Comparison of ENCODE assay signal across 8 mouse cellular contexts in the genomic region with DNA sequence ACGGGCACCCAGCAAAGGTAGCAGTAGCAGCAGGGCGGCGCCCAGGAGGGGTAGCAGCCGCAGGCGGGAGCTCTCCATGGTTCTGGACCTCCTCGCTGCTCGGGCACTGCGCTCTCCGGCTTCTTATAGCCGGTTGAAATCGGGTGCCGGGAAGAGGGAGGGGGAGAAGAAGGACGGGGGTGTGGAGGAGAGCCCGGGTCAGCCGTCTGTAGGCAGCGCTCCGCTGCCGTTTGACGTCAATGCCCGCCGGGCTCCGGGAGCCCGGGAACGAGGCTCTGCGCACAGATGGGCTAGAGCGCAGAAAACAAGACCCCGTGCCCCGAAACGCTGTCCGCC. TPM values are rescaled to one million over a fixed set of nuclear protein-coding genes. Genes with fewer than 3 reads are reported as not detected.
DNase-seq lines count a peak whose midpoint lies in the region; ATAC-seq and TF ChIP-seq lines count a peak whose summit lies in the region.

No protein-coding gene starts in this region.

- no peaks in the 10 kb centered on the region for H3K36me3 ChIP-seq in ES-E14 (ENCODE audit: control insufficient read depth, insufficient read depth, low read length, poor library complexity, severe bottlenecking)
- no peaks in the 10 kb centered on the region for H3K36me3 ChIP-seq in embryonic facial prominence, embryonic 11.5 days (replicated peaks; ENCODE audit: control insufficient read depth, insufficient read depth, low read depth, low read length)
- H3K36me3 ChIP-seq in limb, embryonic 12.5 days = no peaks in the 10 kb centered on the region
- no peaks in the 10 kb centered on the region for H3K36me3 ChIP-seq in neural tube, embryonic 11.5 days (ENCODE audit: control insufficient read depth, insufficient read depth, low read length)

- in situ Hi-C loops in ES-E14 (cut with MboI; ENCODE audit: low sequenced_read_pairs in 2 of 2, unreplicated experiment in 2 of 2) = no loop called here

- H3K4me2 ChIP-seq in embryonic facial prominence, embryonic 11.5 days (ENCODE audit: low read depth, low read length) = peak overlapping the region; percentile 43
- H3K4me2 ChIP-seq in limb, embryonic 12.5 days = peak overlapping the region; percentile 44
- peak overlapping the region; percentile 53 for H3K4me2 ChIP-seq in neural tube, embryonic 11.5 days (ENCODE audit: low read depth)

- no peaks in the 10 kb centered on the region for H3K4me1 ChIP-seq in ES-E14 (ENCODE audit: control insufficient read depth in 2 of 2, insufficient read depth in 2 of 2, low read length in 2 of 2, poor library complexity in 1 of 2)
- no peaks in the 10 kb centered on the region for H3K4me1 ChIP-seq in embryonic facial prominence, embryonic 11.5 days (ENCODE audit: control insufficient read depth, insufficient read depth, low read length)
- H3K4me1 ChIP-seq in limb, embryonic 12.5 days (replicated peaks) = peaks cover 10% of the 10 kb centered on the region
- H3K4me1 ChIP-seq in neural tube, embryonic 11.5 days (ENCODE audit: control insufficient read depth, insufficient read depth, low read length) = no peaks in the 10 kb centered on the region

- no peak overlapping the region for H3K27ac ChIP-seq in ES-E14 (ENCODE audit: insufficient read depth, low read depth, low read length, poor library complexity, severe bottlenecking)
- no peak overlapping the region for H3K27ac ChIP-seq in embryonic facial prominence, embryonic 11.5 days (replicated peaks; ENCODE audit: low read depth, low read length)
- H3K27ac ChIP-seq in limb, embryonic 12.5 days = no peak overlapping the region
- H3K27ac ChIP-seq in neural tube, embryonic 11.5 days (ENCODE audit: low read depth, low read length) = no peak overlapping the region

- DNase-seq in frontal cortex, postnatal 36 days (ENCODE audit: low spot score in 2 of 2) = peak; percentile 4 to 5
- DNase-seq in frontal cortex, postnatal 14 days (ENCODE audit: low spot score in 2 of 2) = no peak
- DNase-seq in ES-E14 (ENCODE audit: low read depth, low spot score) = peak; percentile 64
- peak; percentile 87 for DNase-seq in embryonic facial prominence, embryonic 11.5 days (ENCODE audit: low spot score)
- DNase-seq in heart, postnatal 4 days = peak; percentile 84
- DNase-seq in neural tube, embryonic 11.5 days (ENCODE audit: low spot score) = peak; percentile 75

- no peaks in the 10 kb centered on the region for H3K9me3 ChIP-seq in ES-E14 (ENCODE audit: control insufficient read depth, insufficient read depth, low read depth, low read length)
- H3K9me3 ChIP-seq in embryonic facial prominence, embryonic 11.5 days (replicated peaks; ENCODE audit: control insufficient read depth, low read length) = no peaks in the 10 kb centered on the region
- H3K9me3 ChIP-seq in limb, embryonic 12.5 days = no peaks in the 10 kb centered on the region
- H3K9me3 ChIP-seq in neural tube, embryonic 11.5 days (ENCODE audit: control insufficient read depth, low read length) = no peaks in the 10 kb centered on the region

- ATAC-seq in embryonic facial prominence, embryonic 11.5 days (replicated peaks; ENCODE audit: insufficient number of reproducible peaks, low FRiP score, low TSS enrichment, low read depth) = peak; percentile 72; the same call in 1 of the 2 replicates
- ATAC-seq in limb, embryonic 12.5 days (ENCODE audit: insufficient number of reproducible peaks, insufficient read depth, low FRiP score, low TSS enrichment, low read depth) = peak; percentile 81
- ATAC-seq in neural tube, embryonic 11.5 days (ENCODE audit: insufficient read depth, low FRiP score, low TSS enrichment) = peak; percentile 65
- no peak for ATAC-seq in erythroid progenitor cell, adult 5-6 weeks (replicated peaks; ENCODE audit: low FRiP score, poor library complexity, severe bottlenecking)

- H3K4me3 ChIP-seq in ES-E14 (ENCODE audit: insufficient read depth in 1 of 2, low read depth in 1 of 2, low read length in 2 of 2, poor library complexity in 1 of 2, severe bottlenecking in 1 of 2) = peak overlapping the region; percentile 49 to 50; a peak in 3 of 4 replicates
- no peak overlapping the region for H3K4me3 ChIP-seq in embryonic facial prominence, embryonic 11.5 days (ENCODE audit: low read depth, low read length)
- peak overlapping the region; percentile 22 for H3K4me3 ChIP-seq in limb, embryonic 12.5 days (replicated peaks)
- H3K4me3 ChIP-seq in neural tube, embryonic 11.5 days (ENCODE audit: low read depth, low read length) = peak overlapping the region; percentile 33

- H3K9ac ChIP-seq in ES-E14 (ENCODE audit: insufficient read depth, low read depth, low read length, poor library complexity, severe bottlenecking) = no peak overlapping the region
- no peak overlapping the region for H3K9ac ChIP-seq in embryonic facial prominence, embryonic 11.5 days (replicated peaks; ENCODE audit: low read length)
- H3K9ac ChIP-seq in limb, embryonic 12.5 days (replicated peaks) = no peak overlapping the region
- peak overlapping the region; percentile 9 for H3K9ac ChIP-seq in neural tube, embryonic 11.5 days (ENCODE audit: low read length)

- H3K27me3 ChIP-seq in embryonic facial prominence, embryonic 11.5 days (ENCODE audit: control insufficient read depth, insufficient read depth, low read length) = peaks cover 25% of the 10 kb centered on the region
- H3K27me3 ChIP-seq in limb, embryonic 12.5 days = peaks cover 47% of the 10 kb centered on the region
- peaks cover 20% of the 10 kb centered on the region for H3K27me3 ChIP-seq in neural tube, embryonic 11.5 days (ENCODE audit: control insufficient read depth, insufficient read depth, low read length)

- under 1% methylated on average over 30 of the region's 30 CpGs for WGBS in embryonic facial prominence, embryonic 11.5 days
- WGBS in limb, embryonic 12.5 days = 1% methylated on average over 30 of the region's 30 CpGs
- 1% methylated on average over 30 of the region's 30 CpGs for WGBS in neural tube, embryonic 11.5 days

TF ChIP-seq in ES-E14, 5 proteins besides CTCF, POLR2A, EP300 and RAD21:
- TF ChIP-seq HCFC1 (IDR thresholded peaks at IDR 0.05; ENCODE audit: borderline replicate concordance, insufficient read depth, low read length) = no peak
- TF ChIP-seq ZC3H11A (IDR thresholded peaks at IDR 0.05; ENCODE audit: borderline replicate concordance, low read depth, low read length) = no peak
- TF ChIP-seq MAFK (IDR thresholded peaks at IDR 0.05; ENCODE audit: insufficient read depth, low read depth, low read length) = no peak

RNA-seq across cellular contexts. Expression of a gene that starts 0.4 kb away (rescaled TPM):
- total RNA-seq in ES-E14 (2012; rRNA removed) = not detected in 2 replicates
- polyA plus RNA-seq in embryonic facial prominence, embryonic 11.5 days (2014; fragmentation: Nextera tagmentation; extraction: Ambion mirVana) = 4.1 and 7.2 TPM in 2 replicates
- total RNA-seq in heart, postnatal 4 days (2021) = under 1 TPM; 0.34 to 0.48 TPM
- 0.36 TPM in 1 of 2 replicates, not detected in the other for polyA plus RNA-seq in limb, embryonic 12.5 days (2016; fragmentation: Nextera tagmentation; extraction: Ambion mirVana)
- 20.5 and 22.3 TPM in 2 replicates for polyA plus RNA-seq in neural tube, embryonic 11.5 days (2014; fragmentation: Nextera tagmentation; extraction: Ambion mirVana)
- not detected in 2 replicates for total RNA-seq in erythroid progenitor cell, adult 5-6 weeks (2015; ENCODE audit: low replicate concordance)
- not detected in 2 replicates for total RNA-seq in erythroid progenitor cell, adult 5-6 weeks (2017; ENCODE audit: low replicate concordance)

Comparison
In these comparisons a context has a peak if more than half of its experiments do, and no peak if none do; other contexts are left out.
1. DNase-seq: peak in frontal cortex, postnatal 36 days (2 of 2), ES-E14 (single experiment), embryonic facial prominence, embryonic 11.5 days (single experiment), heart, postnatal 4 days (single experiment) and neural tube, embryonic 11.5 days (single experiment); none in frontal cortex, postnatal 14 days (0 of 2).
2. Peak in every context shown above with its lines, with median percentiles within 50 percentile points of each other: H3K4me2 ChIP-seq.